Mouse (Mus musculus): Measurements from ENCODE around the gene Vmn2r26.
"Not testable (repeated sequence)": the region's sequence is repeated elsewhere in the genome, so short reads cannot be mapped to it uniquely, and the experiment has no call there.

The Vmn2r26 gene

DNA sequence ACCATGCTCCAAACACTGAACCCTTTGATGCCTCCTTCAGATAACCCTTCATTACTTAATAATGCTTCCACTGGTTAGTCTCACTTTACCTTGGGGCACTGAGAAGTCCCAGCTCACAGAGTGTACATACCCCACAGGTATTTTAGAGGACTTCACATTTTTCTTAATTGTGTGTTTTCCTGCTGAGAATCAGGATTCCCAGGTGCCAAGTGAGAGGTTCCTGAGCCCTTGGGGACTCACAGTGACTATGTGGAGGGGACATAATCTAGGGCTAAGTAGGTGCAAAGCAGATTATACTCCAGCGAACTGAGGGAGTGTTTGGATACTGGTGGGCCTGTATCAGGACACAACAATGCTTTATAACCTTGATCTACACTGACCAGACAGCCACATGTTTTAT lies at the start of gene Vmn2r26:
Gene Vmn2r26, plus strand, starts transcription at position 301 of the 400 bp plus-strand sequence.
- DNase-seq, result not testable (repeated sequence)

DNA sequence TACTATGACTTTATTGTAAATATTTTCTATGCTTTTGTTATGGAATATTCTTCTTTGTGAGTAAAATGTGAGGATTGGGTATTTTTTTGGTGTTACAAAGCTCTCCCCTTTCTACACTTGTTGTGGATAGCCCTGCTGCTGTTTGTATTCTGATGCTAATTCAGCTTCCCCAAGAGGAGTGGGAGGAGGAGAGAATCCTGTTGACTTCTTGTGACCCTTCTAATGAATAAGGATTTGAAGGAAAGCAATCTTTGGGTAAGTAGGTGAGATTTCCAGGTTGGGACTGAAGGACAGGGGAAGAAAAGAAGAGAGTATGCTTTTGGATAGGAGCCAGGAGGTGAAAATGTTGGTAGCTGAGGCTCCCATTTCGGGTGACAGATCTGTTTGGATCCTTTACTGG lies 3.5 kb upstream of the Vmn2r26 start:
- DNase-seq, result no peak

DNA sequence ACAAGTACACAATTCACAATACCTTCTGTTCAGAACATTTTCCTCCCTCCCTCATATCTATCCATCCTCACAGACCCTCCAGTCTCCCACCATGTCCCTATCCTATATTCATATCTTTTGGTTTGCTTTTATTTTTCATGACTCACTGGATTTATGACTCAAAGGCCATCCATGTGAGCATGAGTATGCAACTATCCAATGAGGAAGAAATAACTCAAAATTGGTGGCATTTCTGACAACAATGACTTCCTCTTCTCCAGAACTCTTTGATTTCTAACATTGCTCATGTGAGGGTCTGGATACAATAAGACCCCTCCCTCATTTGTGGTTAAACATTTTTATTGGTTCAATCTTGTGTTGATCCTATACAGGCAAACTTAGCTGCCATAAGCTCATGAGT lies 24.0 kb downstream of the Vmn2r26 start:
- DNase-seq, result no peak

DNA sequence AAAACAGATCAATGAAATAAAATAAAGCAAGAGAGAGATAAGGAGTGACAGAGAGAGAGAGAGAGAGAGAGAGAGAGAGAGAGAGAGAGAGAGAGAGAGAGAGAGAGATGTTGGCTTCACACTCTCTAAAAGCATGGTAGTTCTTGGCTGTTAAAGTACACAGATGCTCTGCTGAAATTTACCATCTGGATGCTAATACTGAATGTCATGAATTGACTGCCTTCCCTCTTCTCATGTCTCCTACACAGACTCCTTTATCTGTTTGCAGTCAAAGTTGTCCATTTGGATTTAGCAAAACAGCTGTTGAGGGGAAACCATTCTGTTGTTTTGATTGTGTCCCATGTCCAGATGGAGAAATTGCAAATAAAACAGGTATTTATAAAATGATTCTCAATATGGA lies 29.2 kb downstream of the Vmn2r26 start:
- not testable (repeated sequence) for DNase-seq

DNA sequence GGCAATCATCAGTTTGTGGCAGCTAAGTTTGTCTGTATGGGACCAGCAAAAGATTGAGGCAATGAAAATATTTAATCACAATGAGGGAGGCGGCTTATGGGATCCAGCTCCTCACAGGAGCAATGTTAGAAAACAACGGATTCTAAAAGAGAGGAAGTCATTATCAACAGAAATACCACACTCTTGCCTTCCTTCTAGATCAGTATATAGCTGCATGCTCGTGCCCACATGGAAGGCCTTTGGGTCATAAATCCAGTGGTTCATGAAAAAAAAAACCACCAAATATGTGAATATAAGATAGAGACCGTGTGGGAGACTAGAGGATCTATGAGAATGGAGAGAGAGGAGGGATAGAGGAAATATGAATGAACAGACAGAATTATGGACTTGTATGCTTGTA lies 78.0 kb downstream of the Vmn2r26 start:
- no peak for DNase-seq
